Mouse (Mus musculus) right cerebral cortex, postnatal 14 days (tissue): ENCODE data around the gene Btrc.

Source experiments
- DNase-seq: peaks from one replicate; pipeline ENCODE4 v3.0.0; 2022

Btrc gene

GRCm38 (mm10) chr19:45430971-45431633, 67.6 kb downstream of the Btrc start:
- DNase-seq = no peak

DNA sequence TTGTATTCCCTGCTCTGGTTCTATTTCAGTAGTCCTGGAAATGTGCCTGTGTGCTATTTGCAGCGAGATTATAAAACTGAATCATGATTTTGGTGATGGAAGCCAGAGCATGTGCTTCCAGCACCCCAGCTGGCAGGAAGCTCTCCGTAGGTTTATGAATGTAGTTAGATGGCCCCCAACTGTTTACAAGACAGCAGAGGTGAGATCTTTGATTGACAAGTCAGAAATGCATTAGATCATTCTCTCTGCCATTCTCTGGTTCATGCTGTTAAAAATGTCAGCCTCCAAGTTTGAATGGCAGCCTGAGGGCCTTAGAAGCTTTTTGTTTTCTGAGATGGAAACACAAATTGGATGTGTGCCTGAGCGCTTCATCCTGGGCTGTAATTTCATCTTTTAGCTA, 68.8 kb downstream of the Btrc start:
- no peak for DNase-seq

DNA sequence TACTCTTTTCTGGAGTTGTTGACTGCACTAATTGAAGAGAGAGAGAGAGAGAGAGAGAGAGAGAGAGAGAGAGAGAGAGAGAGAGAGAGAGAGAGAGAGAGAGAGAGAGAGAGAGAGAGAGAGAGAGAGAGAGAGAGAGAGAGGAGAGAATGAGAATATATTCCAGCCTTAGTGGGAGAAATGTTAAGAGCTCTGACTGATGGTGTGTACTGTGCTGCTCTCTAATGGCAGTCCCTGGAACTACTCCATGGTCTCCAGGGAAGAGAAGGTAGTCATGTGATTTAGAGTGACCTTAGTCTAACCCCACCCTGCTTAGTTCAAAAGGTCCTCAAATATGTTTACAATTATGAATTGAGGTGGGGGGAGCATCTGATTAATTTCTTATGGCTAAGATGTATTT, 72.5 kb downstream of the Btrc start:
- DNase-seq = peak; percentile 50

DNA sequence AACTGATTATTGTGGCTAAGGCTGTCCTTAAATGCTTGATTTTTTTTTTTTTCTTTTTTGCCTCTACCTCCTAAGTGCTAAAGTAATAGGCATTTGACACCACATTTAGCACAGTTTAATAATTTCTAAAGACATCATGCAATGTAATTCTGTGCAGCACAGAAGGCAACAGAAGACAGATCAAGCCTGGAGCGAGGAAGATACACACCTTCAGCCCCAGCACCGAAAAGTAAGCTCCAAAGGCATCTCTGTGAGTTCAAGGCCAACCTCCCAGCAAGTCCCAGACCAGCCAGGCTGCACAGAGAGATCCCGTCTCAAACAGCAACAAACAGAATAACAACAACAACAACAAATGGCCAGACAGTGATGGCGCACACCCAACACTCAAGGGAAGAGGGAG, 73.6 kb downstream of the Btrc start:
- DNase-seq = no peak

DNA sequence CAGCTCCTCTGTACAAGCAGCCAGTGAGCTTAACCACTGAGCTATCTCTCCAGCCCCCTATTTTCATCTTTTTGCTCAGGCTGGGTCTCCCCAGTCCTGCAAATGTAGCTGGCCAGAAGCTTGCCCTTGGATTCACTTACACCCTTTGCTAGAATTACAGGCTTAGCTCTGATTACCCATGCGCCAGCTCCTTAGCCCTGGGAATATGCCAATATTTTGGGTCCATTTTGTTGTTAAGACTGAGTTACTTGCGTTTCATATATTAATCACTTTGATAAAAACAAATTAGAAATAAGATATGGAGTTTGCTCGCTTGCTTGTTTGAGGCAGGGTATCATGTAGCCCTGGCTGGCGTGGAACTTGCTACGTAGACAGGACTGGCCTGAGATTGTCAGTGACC, 74.7 kb downstream of the Btrc start:
- DNase-seq = no peak

GRCm38 (mm10) chr19:45438928-45439846, 75.7 kb downstream of the Btrc start:
- DNase-seq = no peak

DNA sequence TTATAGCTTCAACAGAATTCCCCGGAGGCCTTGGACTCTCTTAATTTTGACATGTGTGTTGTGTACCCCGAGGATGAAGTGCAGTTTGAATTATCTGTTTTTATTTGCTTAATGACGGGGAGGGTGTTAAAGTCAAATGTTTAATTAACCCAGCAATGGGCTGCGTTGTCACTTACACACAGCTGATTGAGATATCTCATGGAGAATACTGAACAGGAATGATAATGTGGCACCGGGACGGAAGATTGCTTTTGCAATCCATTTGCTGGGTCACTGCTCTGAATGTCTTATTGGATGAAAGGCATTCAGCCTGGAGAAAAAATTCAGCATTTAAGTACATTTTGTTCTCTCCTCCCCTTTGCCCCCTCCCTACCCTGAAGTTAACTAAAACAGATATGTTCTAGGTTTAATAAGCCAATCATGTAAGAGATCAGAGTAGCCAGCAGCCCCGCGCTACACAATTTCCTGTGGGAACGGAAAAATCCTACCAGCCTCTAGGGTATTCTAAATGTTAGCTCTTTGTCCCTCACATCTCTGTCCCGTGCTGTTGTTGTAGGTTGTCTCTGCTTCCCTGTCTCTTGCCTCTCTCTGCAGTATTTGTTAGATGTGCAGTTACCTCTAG, 77.1 kb downstream of the Btrc start:
- DNase-seq = no peak

GRCm38 (mm10) chr19:45441717-45442116, 78.2 kb downstream of the Btrc start:
- DNase-seq = no peak

DNA sequence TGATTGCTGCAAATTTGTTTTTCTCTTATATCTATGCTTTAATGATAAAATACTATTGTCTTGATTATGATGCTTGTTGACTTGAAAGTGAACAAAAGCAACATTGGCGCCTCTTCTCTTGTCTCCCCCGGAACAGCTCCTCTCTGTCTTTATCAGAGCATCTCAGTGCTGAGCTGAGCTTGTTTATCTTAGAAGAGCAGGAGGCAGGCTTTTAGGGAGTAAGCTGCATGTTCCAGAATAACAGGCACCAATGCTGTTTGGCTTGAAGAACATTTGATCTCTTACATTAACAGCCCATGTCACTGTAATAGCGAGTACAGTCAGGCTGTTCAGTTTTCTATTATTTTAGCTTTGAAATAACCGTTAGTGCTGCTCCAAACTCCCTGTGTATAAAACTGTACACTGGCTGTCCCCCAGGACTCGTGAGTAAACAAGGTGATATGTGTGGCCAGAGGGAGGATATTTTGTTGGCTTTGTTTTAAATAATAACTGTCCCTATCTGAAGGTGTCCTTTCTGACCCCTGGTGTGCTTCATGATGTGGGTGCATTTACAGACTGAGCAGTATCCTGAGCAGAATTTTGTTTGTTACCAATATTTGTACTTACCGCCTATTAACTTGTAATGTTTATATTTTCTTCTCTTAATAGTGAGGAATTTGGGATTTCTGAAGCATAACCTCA, 81.9 kb downstream of the Btrc start:
- no peak for DNase-seq

DNA sequence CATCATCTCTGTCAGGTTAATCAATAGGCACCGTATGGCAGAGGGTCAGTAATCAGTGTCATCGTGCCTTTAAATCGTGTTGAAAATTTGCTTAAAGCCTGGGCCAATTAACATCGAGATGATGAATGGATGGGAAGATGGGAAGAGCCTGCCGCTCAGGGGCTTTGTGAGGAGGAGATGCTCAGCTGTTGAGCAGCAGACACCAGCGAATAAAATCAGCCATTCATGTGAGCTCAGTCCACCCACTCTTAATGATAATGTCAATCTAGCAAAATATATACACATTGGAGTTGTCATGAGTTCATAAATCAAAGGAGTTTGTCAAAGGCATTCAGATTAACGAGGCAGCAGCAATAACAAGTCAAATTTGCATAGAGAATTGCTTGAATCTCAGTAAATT, 83.1 kb downstream of the Btrc start:
- no peak for DNase-seq

DNA sequence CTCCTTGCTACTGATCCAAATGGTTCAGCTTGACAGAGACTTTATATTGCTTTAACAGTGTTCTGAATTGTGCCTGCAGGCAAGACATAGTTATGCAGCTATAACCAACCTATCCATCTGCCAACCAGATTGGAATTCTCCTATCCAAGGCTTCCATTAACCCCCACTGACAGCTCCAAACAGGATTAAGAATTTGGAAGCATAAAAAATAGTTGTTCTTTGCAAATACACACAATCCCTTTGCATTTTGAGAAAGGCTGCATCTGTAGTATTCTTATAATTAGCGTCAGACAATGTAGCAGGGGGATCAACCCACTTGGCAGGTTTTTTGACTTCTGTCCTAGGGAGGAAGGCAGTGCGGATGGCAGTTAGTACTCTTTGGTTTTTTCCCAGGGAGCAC, 83.7 kb downstream of the Btrc start:
- no peak for DNase-seq

DNA sequence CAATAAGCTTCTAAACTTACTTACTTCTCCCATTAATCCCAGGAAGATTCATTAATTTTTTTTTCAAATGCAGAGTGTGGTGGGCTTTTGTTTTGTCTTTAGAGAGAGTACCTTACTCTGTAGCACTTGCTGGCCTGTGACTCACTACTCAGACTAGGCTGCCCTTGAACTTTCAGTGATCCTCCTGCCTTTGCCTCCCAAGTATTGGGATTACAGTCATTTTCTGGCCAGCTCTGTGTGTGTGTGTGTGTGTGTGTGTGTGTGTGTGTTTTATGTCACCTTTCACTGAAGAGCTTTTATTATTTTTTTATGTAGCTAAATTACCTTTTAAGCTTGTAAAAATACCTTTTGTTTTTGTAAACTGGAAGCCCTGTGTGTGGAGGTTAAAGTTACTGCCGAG, 84.4 kb downstream of the Btrc start:
- DNase-seq = no peak

- DNase-seq = no peak
These were observed 90.9 kb downstream of the Btrc start for GRCm38 (mm10) chr19:45454391-45454790.

DNA sequence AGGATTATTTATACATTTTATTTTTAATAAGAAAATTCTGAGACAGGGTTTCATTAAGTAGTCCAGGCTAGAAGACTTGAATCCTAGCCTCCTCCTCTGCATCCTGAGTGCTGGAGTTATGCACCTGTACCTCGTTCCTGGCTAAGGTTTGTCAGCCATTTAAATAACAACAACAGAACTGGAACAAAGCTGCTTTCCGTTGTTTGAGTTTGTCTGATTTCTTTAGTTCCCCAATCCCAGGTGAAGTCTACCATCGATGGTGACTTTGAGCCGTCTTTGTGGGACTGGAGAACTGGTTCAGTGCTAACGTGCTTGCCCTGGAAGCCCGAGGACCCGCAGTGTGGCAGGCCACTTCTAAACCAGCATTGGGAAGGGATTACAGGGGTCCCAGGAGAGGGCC, 93.4 kb downstream of the Btrc start:
- DNase-seq = no peak

GRCm38 (mm10) chr19:45458702-45459101, 95.2 kb downstream of the Btrc start:
- DNase-seq = no peak

GRCm38 (mm10) chr19:45459931-45460665, 96.6 kb downstream of the Btrc start:
- no peak for DNase-seq

DNA sequence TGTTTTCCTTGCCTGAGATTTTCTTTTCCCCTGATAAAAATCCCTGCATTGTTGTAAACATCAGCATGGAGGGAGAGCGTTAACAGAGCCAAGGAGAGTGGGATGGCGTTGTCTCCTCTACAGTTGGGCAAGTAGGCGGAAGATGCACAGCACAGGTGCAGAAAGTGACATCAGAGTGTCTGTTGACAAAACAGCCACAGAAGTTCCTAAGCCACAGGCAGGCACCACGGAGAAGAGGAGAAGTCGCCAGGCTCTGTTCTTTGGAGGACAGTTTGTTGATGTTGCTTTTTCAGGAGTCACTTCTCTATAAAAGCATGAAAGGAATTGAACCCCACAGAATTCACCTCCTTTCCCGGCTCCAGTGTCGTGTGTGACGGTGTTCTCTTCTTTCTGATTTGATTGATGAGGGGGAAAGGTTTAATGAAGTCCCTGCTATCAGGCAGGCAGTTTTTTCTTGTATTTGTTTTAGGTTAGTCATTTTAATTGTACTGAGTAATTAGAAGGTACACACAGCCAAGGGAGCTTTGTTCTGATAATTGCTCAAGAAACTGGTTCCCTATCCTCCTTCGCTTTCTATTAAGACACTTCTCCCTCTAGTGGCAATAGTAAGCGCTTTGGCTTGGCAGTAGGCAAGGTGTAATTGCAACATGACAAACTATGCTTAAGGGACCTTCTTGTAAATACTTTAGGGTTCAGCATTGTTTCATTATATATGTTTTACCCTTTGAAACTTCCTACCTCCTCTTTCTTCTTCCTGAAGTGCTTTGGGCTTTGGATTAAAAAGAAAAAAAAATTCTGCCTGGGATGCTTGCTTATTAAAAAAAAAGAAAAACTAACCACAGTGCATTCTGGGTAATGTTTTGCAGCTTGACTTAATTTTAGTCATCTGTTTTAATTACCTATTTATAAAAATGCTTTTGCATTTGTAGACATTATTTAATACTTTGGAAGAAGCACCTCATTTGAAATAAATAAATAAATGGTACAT, 97.5 kb downstream of the Btrc start:
- DNase-seq = no peak

GRCm38 (mm10) chr19:45469760-45470159, 106.2 kb downstream of the Btrc start:
- no peak for DNase-seq

- no peak for DNase-seq
These were observed 109.4 kb downstream of the Btrc start for GRCm38 (mm10) chr19:45472691-45473520.

DNA sequence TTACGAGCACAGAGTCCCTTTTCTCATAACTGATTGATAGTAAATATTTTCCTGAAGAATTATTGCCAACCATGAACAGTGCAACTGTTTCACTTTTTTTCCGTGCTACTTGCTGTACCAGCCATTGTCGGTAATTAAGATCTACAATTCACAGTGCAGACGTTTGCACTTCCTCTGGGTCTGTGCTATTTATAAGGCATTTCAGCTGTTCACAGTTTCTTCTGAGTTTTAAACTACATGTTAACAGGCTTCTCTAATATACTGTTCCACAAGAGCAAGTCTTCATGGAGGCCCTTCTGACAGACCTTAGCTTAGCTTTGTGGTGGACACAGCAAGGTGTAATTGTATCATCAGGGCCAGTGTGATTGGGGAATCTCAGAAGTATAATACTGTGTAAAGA, 111.2 kb downstream of the Btrc start:
- DNase-seq = no peak
